Mouse (Mus musculus): ENCODE results near the gene Gclc. TPM values are rescaled to one million over a fixed set of nuclear protein-coding genes. Genes with fewer than 3 reads are reported as not detected.

The Gclc gene
- total RNA-seq, 1 experiment = 25.2 TPM

- in situ Hi-C loops (cut with MboI; ENCODE audit: low sequenced_read_pairs in 2 of 2, unreplicated experiment in 2 of 2) = no loop called here
- no peaks in the 10 kb centered on the region for H3K9me3 ChIP-seq (ENCODE audit: control insufficient read depth, insufficient read depth, low read depth, low read length)
- H3K4me3 ChIP-seq (ENCODE audit: insufficient read depth in 1 of 2, low read depth in 1 of 2, low read length in 2 of 2, poor library complexity in 1 of 2, severe bottlenecking in 1 of 2) = no peak overlapping the region
Measured at GRCm38 (mm10) chr9:77785466-77785865, 31.1 kb downstream of the Gclc start.

GRCm38 (mm10) chr9:77787936-77788335 lies 33.6 kb downstream of the Gclc start:
- Histone ChIP-seq H3K36me3 (ENCODE audit: control insufficient read depth, insufficient read depth, low read length, poor library complexity, severe bottlenecking) (peaks cover 49% of the 10 kb centered on the region), H3K4me3 (ENCODE audit: insufficient read depth in 1 of 2, low read depth in 1 of 2, low read length in 2 of 2, poor library complexity in 1 of 2, severe bottlenecking in 1 of 2) (no peak overlapping the region), H3K4me1 (ENCODE audit: control insufficient read depth in 2 of 2, insufficient read depth in 2 of 2, low read length in 2 of 2, poor library complexity in 1 of 2) (no peaks in the 10 kb centered on the region), H3K9me3 (ENCODE audit: control insufficient read depth, insufficient read depth, low read depth, low read length) (no peaks in the 10 kb centered on the region), H3K27ac (ENCODE audit: insufficient read depth, low read depth, low read length, poor library complexity, severe bottlenecking) (no peak overlapping the region), H3K9ac (ENCODE audit: insufficient read depth, low read depth, low read length, poor library complexity, severe bottlenecking) (no peak overlapping the region)
- TF ChIP-seq ZC3H11A (IDR thresholded peaks at IDR 0.05; ENCODE audit: borderline replicate concordance, low read depth, low read length) (no peak), CHD2 (IDR thresholded peaks at IDR 0.05; ENCODE audit: low read depth, low read length) (no peak), MAFK (IDR thresholded peaks at IDR 0.05; ENCODE audit: insufficient read depth, low read depth, low read length) (no peak), ZNF384 (IDR thresholded peaks at IDR 0.05; ENCODE audit: low read depth, low read length) (no peak), HCFC1 (IDR thresholded peaks at IDR 0.05; ENCODE audit: borderline replicate concordance, insufficient read depth, low read length) (no peak)
- in situ Hi-C loops (cut with MboI; ENCODE audit: low sequenced_read_pairs in 2 of 2, unreplicated experiment in 2 of 2) = no loop called here
- DNase-seq (ENCODE audit: low read depth, low spot score) = no peak

More at GRCm38 (mm10) chr9:77785466-77785865, 31.1 kb downstream of the Gclc start:
- Histone ChIP-seq H3K4me1 (ENCODE audit: control insufficient read depth in 2 of 2, insufficient read depth in 2 of 2, low read length in 2 of 2, poor library complexity in 1 of 2) (no peaks in the 10 kb centered on the region), H3K36me3 (ENCODE audit: control insufficient read depth, insufficient read depth, low read length, poor library complexity, severe bottlenecking) (peaks cover 40% of the 10 kb centered on the region), H3K27ac (ENCODE audit: insufficient read depth, low read depth, low read length, poor library complexity, severe bottlenecking) (no peak overlapping the region), H3K9ac (ENCODE audit: insufficient read depth, low read depth, low read length, poor library complexity, severe bottlenecking) (no peak overlapping the region)
- DNase-seq (ENCODE audit: low read depth, low spot score) = no peak
- no peak for TF ChIP-seq HCFC1 (IDR thresholded peaks at IDR 0.05; ENCODE audit: borderline replicate concordance, insufficient read depth, low read length)
- no peak for TF ChIP-seq MAFK (IDR thresholded peaks at IDR 0.05; ENCODE audit: insufficient read depth, low read depth, low read length)
- TF ChIP-seq CHD2 (IDR thresholded peaks at IDR 0.05; ENCODE audit: low read depth, low read length) = no peak
- TF ChIP-seq ZC3H11A (IDR thresholded peaks at IDR 0.05; ENCODE audit: borderline replicate concordance, low read depth, low read length) = no peak
- TF ChIP-seq ZNF384 (IDR thresholded peaks at IDR 0.05; ENCODE audit: low read depth, low read length) = no peak

- in situ Hi-C loops (cut with MboI; ENCODE audit: low sequenced_read_pairs in 2 of 2, unreplicated experiment in 2 of 2) = no loop called here
- Histone ChIP-seq H3K27ac (ENCODE audit: insufficient read depth, low read depth, low read length, poor library complexity, severe bottlenecking) (no peak overlapping the region), H3K4me3 (ENCODE audit: insufficient read depth in 1 of 2, low read depth in 1 of 2, low read length in 2 of 2, poor library complexity in 1 of 2, severe bottlenecking in 1 of 2) (no peak overlapping the region), H3K9ac (ENCODE audit: insufficient read depth, low read depth, low read length, poor library complexity, severe bottlenecking) (no peak overlapping the region), H3K9me3 (ENCODE audit: control insufficient read depth, insufficient read depth, low read depth, low read length) (no peaks in the 10 kb centered on the region), H3K4me1 (ENCODE audit: control insufficient read depth in 2 of 2, insufficient read depth in 2 of 2, low read length in 2 of 2, poor library complexity in 1 of 2) (no peaks in the 10 kb centered on the region), H3K36me3 (ENCODE audit: control insufficient read depth, insufficient read depth, low read length, poor library complexity, severe bottlenecking) (peaks cover 54% of the 10 kb centered on the region)
- no peak for TF ChIP-seq CHD2 (IDR thresholded peaks at IDR 0.05; ENCODE audit: low read depth, low read length)
- TF ChIP-seq HCFC1 (IDR thresholded peaks at IDR 0.05; ENCODE audit: borderline replicate concordance, insufficient read depth, low read length) = no peak
- TF ChIP-seq ZNF384 (IDR thresholded peaks at IDR 0.05; ENCODE audit: low read depth, low read length) = no peak
- no peak for TF ChIP-seq ZC3H11A (IDR thresholded peaks at IDR 0.05; ENCODE audit: borderline replicate concordance, low read depth, low read length)
- no peak for TF ChIP-seq MAFK (IDR thresholded peaks at IDR 0.05; ENCODE audit: insufficient read depth, low read depth, low read length)
- no peak for DNase-seq (ENCODE audit: low read depth, low spot score)
Measured at GRCm38 (mm10) chr9:77789615-77790348, 35.4 kb downstream of the Gclc start.

GRCm38 (mm10) chr9:77793838-77794237 lies 39.5 kb downstream of the Gclc start:
- in situ Hi-C loops (cut with MboI; ENCODE audit: low sequenced_read_pairs in 2 of 2, unreplicated experiment in 2 of 2) = no loop called here

More at GRCm38 (mm10) chr9:77793838-77794237, 39.5 kb downstream of the Gclc start:
- Histone ChIP-seq H3K4me1 (ENCODE audit: control insufficient read depth in 2 of 2, insufficient read depth in 2 of 2, low read length in 2 of 2, poor library complexity in 1 of 2) (no peaks in the 10 kb centered on the region), H3K36me3 (ENCODE audit: control insufficient read depth, insufficient read depth, low read length, poor library complexity, severe bottlenecking) (peaks cover 35% of the 10 kb centered on the region), H3K4me3 (ENCODE audit: insufficient read depth in 1 of 2, low read depth in 1 of 2, low read length in 2 of 2, poor library complexity in 1 of 2, severe bottlenecking in 1 of 2) (no peak overlapping the region), H3K27ac (ENCODE audit: insufficient read depth, low read depth, low read length, poor library complexity, severe bottlenecking) (no peak overlapping the region), H3K9ac (ENCODE audit: insufficient read depth, low read depth, low read length, poor library complexity, severe bottlenecking) (no peak overlapping the region), H3K9me3 (ENCODE audit: control insufficient read depth, insufficient read depth, low read depth, low read length) (no peaks in the 10 kb centered on the region)
- DNase-seq (ENCODE audit: low read depth, low spot score) = no peak
- TF ChIP-seq HCFC1 (IDR thresholded peaks at IDR 0.05; ENCODE audit: borderline replicate concordance, insufficient read depth, low read length) = no peak
- TF ChIP-seq MAFK (IDR thresholded peaks at IDR 0.05; ENCODE audit: insufficient read depth, low read depth, low read length) = no peak
- no peak for TF ChIP-seq ZC3H11A (IDR thresholded peaks at IDR 0.05; ENCODE audit: borderline replicate concordance, low read depth, low read length)
- no peak for TF ChIP-seq CHD2 (IDR thresholded peaks at IDR 0.05; ENCODE audit: low read depth, low read length)
- no peak for TF ChIP-seq ZNF384 (IDR thresholded peaks at IDR 0.05; ENCODE audit: low read depth, low read length)
